ENCODE assay signal across 7 mouse cellular contexts in genomic region chr13:116937019-116937418, GRCm38 (mm10).
DNase-seq lines count a peak whose midpoint lies in the region; ATAC-seq and TF ChIP-seq lines count a peak whose summit lies in the region.
"Not testable (repeated sequence)": the region's sequence is repeated elsewhere in the genome, so short reads cannot be mapped to it uniquely, and the experiment has no call there.

No protein-coding gene starts in this region.

- H3K4me3 ChIP-seq in ES-E14 (ENCODE audit: insufficient read depth in 1 of 2, low read depth in 1 of 2, low read length in 2 of 2, poor library complexity in 1 of 2, severe bottlenecking in 1 of 2); heart, adult 2 months; layer of hippocampus, adult 2 months; spleen, adult 2 months (ENCODE audit: extremely low read depth, insufficient read depth, insufficient read length): not testable (repeated sequence)

- H3K9me3 ChIP-seq in ES-E14 (ENCODE audit: control insufficient read depth, insufficient read depth, low read depth, low read length) = not testable (repeated sequence)

- H3K4me1 ChIP-seq in ES-E14 (ENCODE audit: control insufficient read depth in 2 of 2, insufficient read depth in 2 of 2, low read length in 2 of 2, poor library complexity in 1 of 2); heart, adult 2 months (ENCODE audit: control insufficient read depth, insufficient read depth, low read length); spleen, adult 2 months (ENCODE audit: control insufficient read depth, insufficient read depth, insufficient read length): not testable (repeated sequence)

- WGBS in heart, adult 2 months = 93% methylated on average over 3 of the region's 3 CpGs
- WGBS in spleen, adult 2 months = 84% methylated on average over 3 of the region's 3 CpGs

- intact Hi-C loops in heart, adult 2 months (cut with DNase I) = not testable (repeated sequence)

- not testable (repeated sequence) for H3K79me2 ChIP-seq in heart, adult 2 months (replicated peaks; ENCODE audit: control insufficient read depth, insufficient read depth, low read length)

- TF ChIP-seq EP300 in heart, adult 2 months (IDR thresholded peaks at IDR 0.05; ENCODE audit: insufficient read depth, low read depth, low read length) = not testable (repeated sequence)

- H3K27me3 ChIP-seq in heart, adult 2 months (ENCODE audit: control insufficient read depth, insufficient read depth, low read length); spleen, adult 2 months (ENCODE audit: control insufficient read depth, insufficient read depth, low read length): not testable (repeated sequence)

- peak; percentile 44 for TF ChIP-seq CTCF in heart, adult 2 months (IDR thresholded peaks at IDR 0.05)
- peak; percentile 52 for TF ChIP-seq CTCF in layer of hippocampus, adult 2 months (conservative IDR thresholded peaks at IDR 0.05)
- TF ChIP-seq CTCF in spleen, adult 2 months (IDR thresholded peaks at IDR 0.05; ENCODE audit: extremely low read depth, insufficient read depth, insufficient read length, insufficient replicate concordance) = peak; percentile 5; the same call in 1 of the 2 replicates

- not testable (repeated sequence) for H3K36me3 ChIP-seq in ES-E14 (ENCODE audit: control insufficient read depth, insufficient read depth, low read length, poor library complexity, severe bottlenecking); heart, adult 2 months (ENCODE audit: control insufficient read depth, insufficient read depth, low read length); spleen, adult 2 months (ENCODE audit: control insufficient read depth, insufficient read depth, low read length)

- DNase-seq in B cell, adult 2 months = peak; percentile 30 to 40
- DNase-seq in ES-E14 (ENCODE audit: low read depth, low spot score) = peak; percentile 4
- DNase-seq in heart, adult 2 months; layer of hippocampus, adult 2 months (ENCODE audit: low spot score in 2 of 2): not testable (repeated sequence)
- DNase-seq in spleen, adult 2 months (ENCODE audit: low read depth in 1 of 2, low spot score in 2 of 2) = peak in 1 of 2 experiments; percentile 21

- TF ChIP-seq POLR2A in heart, adult 2 months (IDR thresholded peaks at IDR 0.05; ENCODE audit: insufficient read depth, low read depth, low read length); spleen, adult 2 months (IDR thresholded peaks at IDR 0.05; ENCODE audit: low read depth, low read length): not testable (repeated sequence)

- peak; percentile 68 for ATAC-seq in activated CD4-positive, CD25-positive, alpha-beta regulatory T cell, adult 4 months
- ATAC-seq in megakaryocyte progenitor cell, adult 5-6 weeks (replicated peaks; ENCODE audit: poor library complexity) = peak; percentile 83

- in situ Hi-C loops in ES-E14 (cut with MboI; ENCODE audit: low sequenced_read_pairs in 2 of 2, unreplicated experiment in 2 of 2) = not testable (repeated sequence)

- not testable (repeated sequence) for H3K9ac ChIP-seq in ES-E14 (ENCODE audit: insufficient read depth, low read depth, low read length, poor library complexity, severe bottlenecking); heart, adult 2 months (ENCODE audit: low read depth, low read length)

- H3K27ac ChIP-seq in ES-E14 (ENCODE audit: insufficient read depth, low read depth, low read length, poor library complexity, severe bottlenecking); heart, adult 2 months; layer of hippocampus, adult 2 months; spleen, adult 2 months (ENCODE audit: insufficient read depth, low read length): not testable (repeated sequence)
